Mouse (Mus musculus) layer of hippocampus, postnatal 14 days (tissue): Measurements from ENCODE around the gene 2010003K11Rik. TPM values are rescaled to one million over a fixed set of nuclear protein-coding genes. Genes with fewer than 3 reads are reported as not detected.

ENCODE experiments used
- DNase-seq, 2 experiments: peaks; one replicate each; pipeline ENCODE4 v3.0.0; 2021 to 2022; ENCODE audit warnings: low spot score in 2 of 2, mixed read lengths in 1 of 2
- long read RNA-seq, 2 experiments: library from polyadenylated mRNA; stranded (forward); transcript quantifications; one replicate each; pipeline ENCODE4 v2.0.0; 2021
- total RNA-seq, 2 experiments: library from RNA; stranded (reverse); gene quantifications; 2 replicates each; pipeline ENCODE4 v1.2.3; 2021

2010003K11Rik gene
- total RNA-seq = not detected
- long read RNA-seq, experiment 1 = 0 reads
- long read RNA-seq, experiment 2 = 0 reads

- DNase-seq = no peak
Observed at GRCm38 (mm10) chr19:4498062-4498933, at the start of gene 2010003K11Rik. Gene 2010003K11Rik (minus strand): TSS chr19:4498583.

GRCm38 (mm10) chr19:4547801-4548200 lies 49.4 kb upstream of the 2010003K11Rik start:
- DNase-seq = no peak

GRCm38 (mm10) chr19:4545841-4546240 lies 47.5 kb upstream of the 2010003K11Rik start:
- no peak for DNase-seq

DNA sequence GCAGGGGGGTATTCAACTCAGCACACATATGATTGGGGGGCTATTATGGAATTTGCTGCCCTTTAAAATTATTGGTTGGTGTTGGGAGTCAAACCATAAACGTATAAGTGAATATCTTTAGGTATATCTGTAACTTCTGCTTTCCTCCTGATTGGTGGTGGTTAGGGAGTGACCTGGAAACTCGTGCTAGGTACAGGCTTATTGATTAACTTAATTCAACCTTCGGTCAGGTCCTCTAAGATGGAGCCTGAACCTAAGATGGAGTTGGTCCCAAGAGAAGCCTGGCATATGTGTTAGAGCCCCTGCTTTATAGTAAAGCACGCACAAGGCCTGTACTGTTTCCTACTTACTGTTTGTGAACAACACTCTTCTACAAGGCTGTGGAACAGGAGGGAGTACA lies 46.7 kb upstream of the 2010003K11Rik start:
- DNase-seq = no peak

- no peak for DNase-seq
Observed at GRCm38 (mm10) chr19:4542081-4542480, 43.7 kb upstream of the 2010003K11Rik start.

DNA sequence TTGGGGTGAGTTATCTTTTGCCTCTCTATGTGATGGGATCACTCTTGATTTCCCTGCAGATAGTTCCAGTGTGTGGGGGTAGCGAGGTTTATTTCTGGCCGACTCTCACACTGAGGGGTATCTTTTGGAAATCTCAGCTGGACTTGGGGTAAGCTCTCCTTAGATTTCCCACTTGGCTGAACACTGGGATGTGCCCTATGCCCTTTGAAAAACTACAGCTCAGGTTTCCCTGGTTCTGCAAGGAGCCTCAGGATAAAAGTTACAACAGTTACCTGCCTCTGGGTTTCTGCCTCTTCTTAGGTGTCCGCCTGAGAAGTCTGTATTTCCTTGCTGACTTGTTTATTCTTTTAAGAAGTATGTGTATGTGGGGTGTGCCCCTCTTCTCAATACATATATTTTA lies 42.6 kb upstream of the 2010003K11Rik start:
- DNase-seq = no peak

GRCm38 (mm10) chr19:4540263-4540662 lies 41.9 kb upstream of the 2010003K11Rik start:
- DNase-seq = no peak

DNA sequence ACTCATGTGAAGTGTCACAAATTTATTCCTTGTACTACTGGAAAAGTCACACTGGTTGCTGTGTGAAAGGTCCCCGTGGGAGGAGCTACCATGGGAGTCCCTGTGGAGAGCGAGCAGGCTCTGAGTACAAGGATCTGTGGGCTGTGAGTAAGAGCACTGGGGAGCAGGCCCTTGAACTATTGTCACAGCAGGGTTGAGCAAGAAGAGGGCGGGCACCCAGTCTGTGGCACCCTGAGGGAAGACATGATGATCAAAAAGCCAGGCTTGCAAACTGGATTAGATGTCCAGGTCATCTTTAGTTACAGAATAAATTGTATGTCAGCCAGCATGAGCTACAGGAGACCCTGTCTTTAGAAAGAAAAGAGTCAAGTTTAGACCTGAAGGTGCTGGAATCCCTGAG lies 38.2 kb upstream of the 2010003K11Rik start:
- no peak for DNase-seq

GRCm38 (mm10) chr19:4535922-4536321 lies 37.5 kb upstream of the 2010003K11Rik start:
- DNase-seq = no peak

DNA sequence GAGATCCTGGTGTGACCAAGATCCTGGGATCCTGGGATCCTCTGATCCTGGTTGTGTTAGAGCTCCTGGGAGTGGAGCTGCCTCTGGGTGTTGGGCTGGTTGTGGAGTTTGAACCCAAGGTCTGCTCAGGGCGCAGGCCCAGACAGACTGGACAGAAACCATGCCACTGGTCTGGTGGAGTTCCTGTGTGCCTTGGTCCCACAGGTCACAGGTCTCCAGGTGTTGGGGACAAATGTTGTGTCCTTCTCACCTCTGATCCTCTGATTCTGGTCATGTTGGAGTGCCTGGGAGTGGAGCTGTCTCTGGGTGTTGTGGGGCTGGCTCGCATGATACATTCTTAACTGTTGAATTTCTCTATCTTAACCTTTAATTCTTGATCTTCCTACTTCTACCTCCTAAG lies 36.3 kb upstream of the 2010003K11Rik start:
- no peak for DNase-seq

DNA sequence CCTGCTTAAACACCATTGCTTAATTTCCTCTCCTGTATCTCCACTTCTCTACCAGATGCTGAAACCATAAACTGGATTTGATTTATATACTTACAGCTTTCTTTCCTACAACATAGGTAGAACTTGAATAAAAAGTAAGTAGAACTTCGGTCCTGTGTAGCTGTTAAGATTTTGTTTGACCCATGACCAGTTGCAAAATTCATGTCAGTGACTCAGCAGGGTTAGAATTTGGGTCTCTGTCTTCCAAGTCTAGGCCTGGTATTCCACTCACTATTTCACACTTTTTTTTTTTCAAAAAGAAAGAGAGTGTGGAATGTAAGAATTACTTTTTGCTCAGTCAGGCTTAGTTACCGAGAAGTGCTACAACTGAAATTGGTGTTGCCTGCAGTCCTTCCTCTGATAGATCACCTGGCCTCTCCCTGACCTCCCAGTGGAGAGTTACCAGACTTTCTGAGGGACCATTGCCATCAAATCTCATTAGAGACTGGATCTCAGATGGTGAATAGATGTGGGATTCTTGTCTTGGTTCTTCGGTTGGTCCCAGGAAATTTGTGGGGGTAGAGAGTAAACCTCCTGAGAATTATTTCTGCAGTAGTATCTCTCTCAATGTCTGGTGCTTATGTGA lies 23.2 kb upstream of the 2010003K11Rik start:
- DNase-seq = no peak

DNA sequence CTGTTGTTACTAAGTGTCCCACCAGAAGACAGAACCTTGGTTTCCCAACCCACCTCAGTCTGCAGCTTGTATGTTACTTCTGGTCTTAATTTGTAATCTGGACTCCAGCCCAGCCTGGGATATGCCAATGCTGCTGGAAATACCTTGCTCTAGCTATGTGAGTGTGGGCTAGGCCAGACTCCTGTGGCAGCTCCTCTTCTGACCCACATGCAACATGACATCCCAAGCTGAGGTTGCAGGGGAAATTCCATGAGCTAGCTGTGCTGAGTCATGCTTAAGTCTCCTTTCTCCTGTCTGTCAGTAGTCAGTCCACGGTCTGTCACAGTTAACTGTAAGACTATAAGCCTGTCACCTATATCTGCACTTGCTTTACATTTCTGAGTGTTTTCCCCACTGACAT lies 19.1 kb upstream of the 2010003K11Rik start:
- DNase-seq = no peak

- no peak for DNase-seq
Observed at GRCm38 (mm10) chr19:4516288-4516687, 17.9 kb upstream of the 2010003K11Rik start.

DNA sequence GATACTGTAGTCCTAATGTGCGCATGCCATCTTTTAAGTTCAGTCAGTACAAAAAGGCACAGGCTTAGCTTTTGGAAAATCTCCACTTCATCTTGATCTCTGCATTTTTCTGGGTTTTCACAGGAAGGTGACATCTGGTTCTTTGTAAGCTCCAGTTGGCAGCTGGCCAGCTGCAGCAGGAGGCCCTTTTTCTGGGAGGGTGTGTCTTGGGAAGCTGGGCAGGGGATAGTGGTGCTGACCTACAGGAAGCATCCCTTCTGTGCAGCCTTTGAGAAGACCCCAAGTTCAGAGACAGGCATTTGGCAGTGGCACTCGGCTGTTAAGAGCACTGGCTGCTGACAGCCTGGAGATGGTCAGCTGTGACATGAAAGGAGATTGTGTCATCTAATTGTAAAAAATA lies 17.4 kb upstream of the 2010003K11Rik start:
- no peak for DNase-seq

DNA sequence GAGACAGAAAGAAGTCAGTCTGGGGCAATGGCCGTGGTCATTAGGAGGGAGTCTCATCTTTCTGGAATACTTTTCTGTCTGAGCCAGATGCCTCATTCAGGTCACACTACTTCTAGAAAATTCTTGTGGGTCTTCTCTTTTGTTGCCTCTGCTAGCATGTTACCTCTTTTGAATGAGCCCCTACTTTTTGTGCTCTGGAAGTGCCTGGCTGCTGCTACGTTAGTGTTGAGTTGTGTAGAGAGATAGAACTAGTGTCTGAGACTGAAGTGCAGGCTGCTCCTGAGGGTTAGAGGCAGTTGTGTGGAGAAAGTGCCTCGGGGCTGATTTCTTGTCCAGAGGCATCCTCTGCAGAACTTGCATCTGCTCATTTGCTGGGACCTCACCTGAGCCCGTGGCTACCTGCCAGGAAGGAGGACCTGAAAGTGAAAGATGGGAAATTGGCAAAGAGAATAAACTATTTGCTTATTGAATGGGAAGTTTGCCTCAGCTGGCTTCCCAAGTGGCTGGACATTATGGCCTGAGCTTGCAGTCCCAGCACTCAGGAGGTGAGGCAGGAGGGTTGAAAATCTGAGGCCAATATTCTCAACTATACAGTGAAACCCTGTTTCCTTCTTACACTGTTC lies 15.0 kb upstream of the 2010003K11Rik start:
- no peak for DNase-seq

GRCm38 (mm10) chr19:4511116-4511841 lies 12.9 kb upstream of the 2010003K11Rik start:
- DNase-seq = no peak

GRCm38 (mm10) chr19:4509986-4510963 lies 11.9 kb upstream of the 2010003K11Rik start, which contains the start of gene Pcx:
Gene Pcx (plus strand): TSS chr19:4510472.
- DNase-seq = peak; percentile 98 to 100

DNA sequence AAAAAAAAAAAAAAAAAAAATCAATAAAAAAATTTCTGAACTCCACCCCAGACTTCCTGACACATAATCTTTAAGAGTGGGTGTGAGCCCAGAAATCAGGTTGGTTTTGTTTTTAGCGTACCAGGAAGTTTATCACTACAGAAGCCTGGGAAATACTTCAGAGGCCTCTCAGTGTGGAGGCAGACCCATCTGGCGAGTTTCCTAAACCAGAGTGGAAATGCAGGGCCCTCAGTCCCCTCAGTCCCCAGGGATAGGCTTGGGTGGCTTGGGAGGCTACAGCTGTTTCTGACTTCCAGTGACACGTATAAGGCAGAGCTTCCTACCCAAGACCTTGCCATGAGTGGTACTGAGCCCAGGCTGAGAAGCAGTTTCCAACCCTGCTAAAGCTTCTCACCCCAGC lies 9.4 kb upstream of the 2010003K11Rik start:
- no peak for DNase-seq

- no peak for DNase-seq
Observed at GRCm38 (mm10) chr19:4504830-4505229, 6.4 kb upstream of the 2010003K11Rik start.

DNA sequence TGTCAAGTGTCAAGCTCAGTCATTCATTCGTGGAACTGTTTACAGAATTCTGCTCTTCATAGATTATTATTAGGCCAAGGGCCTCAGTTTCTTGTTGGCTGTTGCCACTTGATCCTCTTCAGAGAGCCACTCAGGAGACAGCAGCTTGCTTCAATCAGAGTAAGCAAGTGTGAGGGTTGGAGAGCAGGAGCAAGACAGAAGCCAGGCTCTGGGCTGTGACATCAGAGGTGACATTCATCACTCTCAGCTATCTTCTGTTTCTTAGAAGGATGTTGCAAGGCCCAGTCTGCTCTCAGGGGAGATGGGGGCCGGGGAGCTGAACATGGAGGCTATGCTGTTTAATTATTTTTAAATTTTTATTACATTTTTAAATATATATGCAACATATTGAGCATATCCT lies 4.3 kb upstream of the 2010003K11Rik start:
- DNase-seq = no peak
